Mouse (Mus musculus) liver, embryonic 11.5 days (tissue): ENCODE results near the gene Vps4b. TPM values are rescaled to one million over a fixed set of nuclear protein-coding genes. Genes with fewer than 3 reads are reported as not detected.

Source experiments
- ATAC-seq: fragments of 200-750 bp; cut with Nextera tagmentation; replicated peaks from 2 replicates; pipeline ENCODE4 v1.8.0; 2017; ENCODE audit warnings: moderate number of reproducible peaks, mild to moderate bottlenecking, moderate TSS enrichment, moderate library complexity; ENCODE audit not compliant: low FRiP score
- DNase-seq: peaks from one replicate; pipeline ENCODE4 v3.0.0-alpha.2; 2017; ENCODE audit warnings: low spot score
- H3K27ac ChIP-seq: fragments of 300-500 bp; sonication (generic); 2 replicates; pipeline ENCODE4 v1.5.1; 2014; ENCODE audit warnings: mild to moderate bottlenecking, low read depth, low read length, control low read depth
- H3K27me3 ChIP-seq: fragments of 300-500 bp; sonication (generic); replicated peaks from 2 replicates; pipeline ENCODE4 v1.6.1; 2014; ENCODE audit warnings: low read length, mixed read lengths; ENCODE audit not compliant: control insufficient read depth, insufficient read depth
- H3K36me3 ChIP-seq: fragments of 300-500 bp; sonication (generic); 2 replicates; pipeline ENCODE4 v1.6.1; 2014; ENCODE audit warnings: mild to moderate bottlenecking, low read length, moderate library complexity, mixed read lengths; ENCODE audit not compliant: control insufficient read depth, insufficient read depth
- H3K4me1 ChIP-seq: fragments of 300-500 bp; sonication (generic); replicated peaks from 2 replicates; pipeline ENCODE4 v1.6.1; 2014; ENCODE audit warnings: low read length, mixed read lengths; ENCODE audit not compliant: control insufficient read depth, insufficient read depth
- H3K4me2 ChIP-seq: fragments of 300-500 bp; sonication (generic); 2 replicates; pipeline ENCODE4 v1.6.1; 2014; ENCODE audit warnings: mild to moderate bottlenecking, control low read depth, moderate library complexity
- H3K4me3 ChIP-seq: fragments of 300-500 bp; sonication (generic); 2 replicates; pipeline ENCODE4 v1.5.1; 2014; ENCODE audit warnings: low read depth, low read length, control low read depth
- H3K9ac ChIP-seq: fragments of 300-500 bp; sonication (generic); 2 replicates; pipeline ENCODE4 v1.6.1; 2014; ENCODE audit warnings: low read depth, low read length, control low read depth
- H3K9me3 ChIP-seq: fragments of 300-500 bp; sonication (generic); 2 replicates; pipeline ENCODE4 v1.6.1; 2016; ENCODE audit warnings: low read length, inconsistent platforms, mixed read lengths; ENCODE audit not compliant: control insufficient read depth
- WGBS: fragments of 180-500 bp; shearing (Covaris S2); extraction: QIAGEN DNeasy Blood & Tissue Kit; methylation state at CpG from one replicate; pipeline ENCODE4 v1.1.7; 2014; 5-methylcytosine and 5-hydroxymethylcytosine counted together
- polyA plus RNA-seq: library from polyadenylated mRNA; unstranded; fragments of >200 nt; fragmentation: Nextera tagmentation; extraction: Ambion mirVana; gene quantifications from 2 replicates; pipeline ENCODE4 v1.2.1, GENCODE M21; 2014

Vps4b gene
- polyA plus RNA-seq, 1 experiment from 2014 or later = 53.7 TPM

GRCm38 (mm10) chr1:106715111-106716083 is 81.1 kb downstream of the Vps4b start:
- WGBS = 78% methylated on average over 13 of the region's 13 CpGs
- no peak overlapping the region for H3K27ac ChIP-seq

GRCm38 (mm10) chr1:106714530-106714981 is 82.0 kb downstream of the Vps4b start:
- DNase-seq (peak; percentile 64), ATAC-seq (peak; percentile 45)
- H3K36me3 ChIP-seq = no peaks in the 10 kb centered on the region
- peaks cover 15% of the 10 kb centered on the region for H3K4me1 ChIP-seq
- H3K9me3 ChIP-seq = no peaks in the 10 kb centered on the region
- peaks cover 11% of the 10 kb centered on the region for H3K27me3 ChIP-seq
- 6% methylated on average over 21 of the region's 21 CpGs for WGBS
- peak overlapping the region; percentile 73 for H3K4me3 ChIP-seq
- peak overlapping the region; percentile 71 for H3K9ac ChIP-seq
- H3K4me2 ChIP-seq = peak overlapping the region; percentile 71
- H3K27ac ChIP-seq = peak overlapping the region; percentile 76; the same call in 1 of the 2 replicates

More at GRCm38 (mm10) chr1:106715111-106716083, 81.1 kb downstream of the Vps4b start:
- Histone ChIP-seq H3K4me2 (peak overlapping the region; percentile 71; the same call in 1 of the 2 replicates), H3K9ac (no peak overlapping the region), H3K9me3 (no peaks in the 10 kb centered on the region), H3K36me3 (no peaks in the 10 kb centered on the region), H3K4me1 (peaks cover 15% of the 10 kb centered on the region), H3K4me3 (no peak overlapping the region), H3K27me3 (peaks cover 11% of the 10 kb centered on the region)
- ATAC-seq (peak; percentile 39; the same call in 1 of the 2 replicates), DNase-seq (no peak)

Other genes starting within 250 kb of the Vps4b start
- gene Bcl2, start 82.5 kb downstream of the Vps4b start, polyA plus RNA-seq = 2.8 and 3.3 TPM in 2 replicates
- 8.1 and 9.6 TPM in 2 replicates for gene Kdsr, start 37.0 kb downstream of the Vps4b start, polyA plus RNA-seq
- not detected in 2 replicates for gene Serpinb5, start 64.4 kb upstream of the Vps4b start, polyA plus RNA-seq
- gene Serpinb12, start 137.7 kb upstream of the Vps4b start, polyA plus RNA-seq = not detected in 2 replicates
- gene Serpinb13, start 184.3 kb upstream of the Vps4b start, polyA plus RNA-seq = not detected in 2 replicates